20 mouse cellular contexts compared by ENCODE assay signal in genomic region chr15:79425516-79425915, GRCm38 (mm10). TPM values are rescaled to one million over a fixed set of nuclear protein-coding genes. Genes with fewer than 3 reads are reported as not detected.
DNase-seq lines count a peak whose midpoint lies in the region; ATAC-seq lines count a peak whose summit lies in the region.
"Had no signal": no experiment of that assay in that cellular context is flagged by ENCODE, and none has a peak within 500 bp of the region (broad histone marks: within the 10 kb centered on the region; RNA-seq: fewer than 3 reads in every experiment).

No protein-coding gene starts in this region.

- no peak overlapping the region for H3K4me2 ChIP-seq in kidney, embryonic 16.5 days (replicated peaks; ENCODE audit: low read depth, low read length)
- H3K4me2 ChIP-seq in forebrain, embryonic 11.5 days (ENCODE audit: low read depth, low read length, severe bottlenecking), result no peak overlapping the region
- no peak overlapping the region for H3K4me2 ChIP-seq in hindbrain, embryonic 14.5 days (replicated peaks)
- H3K4me2 ChIP-seq: forebrain, embryonic 15.5 days; heart, embryonic 13.5 days; limb, embryonic 15.5 days; lung, embryonic 14.5 days; neural tube, embryonic 13.5 days had no signal

- WGBS in kidney, embryonic 16.5 days, result 71% methylated on average over 11 of the region's 11 CpGs
- WGBS in forebrain, embryonic 11.5 days, result 84% methylated on average over 11 of the region's 11 CpGs
- 85% methylated on average over 11 of the region's 11 CpGs for WGBS in hindbrain, embryonic 14.5 days

- no peaks in the 10 kb centered on the region for H3K9me3 ChIP-seq in kidney, embryonic 16.5 days (ENCODE audit: low read length)
- no peaks in the 10 kb centered on the region for H3K9me3 ChIP-seq in forebrain, embryonic 11.5 days (ENCODE audit: control insufficient read depth, low read length)
- H3K9me3 ChIP-seq in hindbrain, embryonic 14.5 days (ENCODE audit: control insufficient read depth, low read length), result no peaks in the 10 kb centered on the region
- H3K9me3 ChIP-seq: forebrain, embryonic 15.5 days; heart, embryonic 13.5 days; hindbrain, embryonic 10.5 days; limb, embryonic 15.5 days; midbrain, embryonic 10.5 days; neural tube, embryonic 13.5 days had no signal

- ATAC-seq in kidney, embryonic 16.5 days (ENCODE audit: low FRiP score, low TSS enrichment), result 0 out of 2 replicates have a peak, but pooled peaks have one; percentile 10
- ATAC-seq in forebrain, embryonic 11.5 days (replicated peaks; ENCODE audit: low FRiP score), result no peak
- ATAC-seq in megakaryocyte progenitor cell, adult 5-6 weeks (replicated peaks; ENCODE audit: poor library complexity), result no peak
- ATAC-seq in hindbrain, embryonic 14.5 days (ENCODE audit: low FRiP score), result no peak
- ATAC-seq: forebrain, embryonic 15.5 days had no signal

- DNase-seq in urinary bladder, postnatal 14 days (ENCODE audit: low spot score), result peak; percentile 56
- DNase-seq in urinary bladder, postnatal 25 days (ENCODE audit: low spot score), result no peak
- DNase-seq in lung, adult 18-20 months, result peak; percentile 87 to 91
- peak; percentile 65 to 83 for DNase-seq in lung, postnatal 4 days
- DNase-seq in forebrain, embryonic 11.5 days (ENCODE audit: low spot score), result no peak
- no peak for DNase-seq in hindbrain, embryonic 14.5 days (ENCODE audit: low spot score)
- DNase-seq: cerebellum, postnatal 10 days; lung, embryonic 14.5 days; right cerebral cortex, postnatal 14 days; thymus, postnatal 4 days had no signal

- H3K4me3 ChIP-seq in kidney, embryonic 16.5 days (ENCODE audit: low read length), result no peak overlapping the region
- no peak overlapping the region for H3K4me3 ChIP-seq in forebrain, embryonic 11.5 days (ENCODE audit: low read depth, low read length)
- H3K4me3 ChIP-seq in hindbrain, embryonic 14.5 days (replicated peaks; ENCODE audit: low read length), result no peak overlapping the region
- H3K4me3 ChIP-seq: erythroblast, embryonic 14.5 days; forebrain, embryonic 15.5 days; heart, embryonic 13.5 days; hindbrain, embryonic 10.5 days; left cerebral cortex, adult 2 months; limb, embryonic 15.5 days; midbrain, embryonic 10.5 days; neural tube, embryonic 13.5 days had no signal

- H3K27ac ChIP-seq in kidney, embryonic 16.5 days (ENCODE audit: low read length), result no peak overlapping the region
- no peak overlapping the region for H3K27ac ChIP-seq in forebrain, embryonic 11.5 days (ENCODE audit: low read depth, low read length)
- no peak overlapping the region for H3K27ac ChIP-seq in hindbrain, embryonic 14.5 days
- H3K27ac ChIP-seq: forebrain, embryonic 15.5 days; heart, embryonic 13.5 days; hindbrain, embryonic 10.5 days; left cerebral cortex, adult 2 months; limb, embryonic 15.5 days; midbrain, embryonic 10.5 days; neural tube, embryonic 13.5 days had no signal

- no peaks in the 10 kb centered on the region for H3K27me3 ChIP-seq in kidney, embryonic 16.5 days (ENCODE audit: insufficient read depth, low read length)
- H3K27me3 ChIP-seq in forebrain, embryonic 11.5 days (ENCODE audit: control insufficient read depth, insufficient read depth, low read length), result no peaks in the 10 kb centered on the region
- no peaks in the 10 kb centered on the region for H3K27me3 ChIP-seq in hindbrain, embryonic 14.5 days (ENCODE audit: control insufficient read depth, insufficient read depth, low read length)
- H3K27me3 ChIP-seq: forebrain, embryonic 15.5 days; heart, embryonic 13.5 days; limb, embryonic 15.5 days; neural tube, embryonic 13.5 days had no signal

- H3K4me1 ChIP-seq in kidney, embryonic 16.5 days (ENCODE audit: insufficient read depth, low read length), result no peaks in the 10 kb centered on the region; the same call in 1 of the 2 replicates
- no peaks in the 10 kb centered on the region for H3K4me1 ChIP-seq in forebrain, embryonic 11.5 days (replicated peaks; ENCODE audit: control insufficient read depth, insufficient read depth, low read length)
- H3K4me1 ChIP-seq in hindbrain, embryonic 14.5 days (replicated peaks; ENCODE audit: control insufficient read depth, insufficient read depth, low read length), result no peaks in the 10 kb centered on the region
- H3K4me1 ChIP-seq: forebrain, embryonic 15.5 days had no signal

- H3K9ac ChIP-seq in kidney, embryonic 16.5 days (replicated peaks; ENCODE audit: low read length), result no peak overlapping the region
- H3K9ac ChIP-seq in forebrain, embryonic 11.5 days (ENCODE audit: low read length), result no peak overlapping the region
- H3K9ac ChIP-seq in hindbrain, embryonic 14.5 days, result no peak overlapping the region
- H3K9ac ChIP-seq: forebrain, embryonic 15.5 days; heart, embryonic 13.5 days; limb, embryonic 15.5 days; lung, embryonic 14.5 days; neural tube, embryonic 13.5 days had no signal

- H3K36me3 ChIP-seq in kidney, embryonic 16.5 days (ENCODE audit: insufficient read depth, low read length), result peaks cover 75% of the 10 kb centered on the region
- peaks cover 56% of the 10 kb centered on the region for H3K36me3 ChIP-seq in forebrain, embryonic 11.5 days (ENCODE audit: control insufficient read depth, insufficient read depth, low read length)
- H3K36me3 ChIP-seq in hindbrain, embryonic 14.5 days (replicated peaks; ENCODE audit: control insufficient read depth, insufficient read depth), result peaks cover 95% of the 10 kb centered on the region

RNA-seq across cellular contexts. Expression of gene Tmem184b, which starts 22.1 kb away (rescaled TPM):
- 75.0 and 80.5 TPM in 2 replicates for polyA plus RNA-seq in kidney, embryonic 16.5 days (2015; fragmentation: Nextera tagmentation; extraction: Ambion mirVana)
- polyA plus RNA-seq in forebrain, embryonic 11.5 days (2014; fragmentation: Nextera tagmentation; extraction: Ambion mirVana), result 52.3 and 55.2 TPM in 2 replicates
- total RNA-seq in megakaryocyte progenitor cell, adult 5-6 weeks (2015), result 12.0 and 12.2 TPM in 2 replicates
- 4.0 and 4.3 TPM in 2 replicates for total RNA-seq in megakaryocyte progenitor cell, adult 5-6 weeks (2017)
- 39.9 and 40.0 TPM in 2 replicates for polyA plus RNA-seq in hindbrain, embryonic 14.5 days (2014; fragmentation: Nextera tagmentation; extraction: Ambion mirVana)

RNA-seq across cellular contexts. Expression of gene Csnk1e, which starts 29.9 kb away (rescaled TPM):
- polyA plus RNA-seq in kidney, embryonic 16.5 days (2015; fragmentation: Nextera tagmentation; extraction: Ambion mirVana), result 66.0 and 71.5 TPM in 2 replicates
- polyA plus RNA-seq in forebrain, embryonic 11.5 days (2014; fragmentation: Nextera tagmentation; extraction: Ambion mirVana), result 209 and 213 TPM in 2 replicates
- total RNA-seq in megakaryocyte progenitor cell, adult 5-6 weeks (2015), result 32.0 and 45.6 TPM in 2 replicates
- total RNA-seq in megakaryocyte progenitor cell, adult 5-6 weeks (2017), result 29.1 and 30.7 TPM in 2 replicates
- polyA plus RNA-seq in hindbrain, embryonic 14.5 days (2014; fragmentation: Nextera tagmentation; extraction: Ambion mirVana), result 184 and 213 TPM in 2 replicates

Comparison
In these comparisons a context has a peak if more than half of its experiments do, and no peak if none do; other contexts are left out.
1. DNase-seq: peak in urinary bladder, postnatal 14 days (single experiment), lung, adult 18-20 months (2 of 2) and lung, postnatal 4 days (2 of 2); none in urinary bladder, postnatal 25 days (single experiment), forebrain, embryonic 11.5 days (single experiment) and hindbrain, embryonic 14.5 days (single experiment).